Mouse (Mus musculus): ENCODE results near the gene Bub1b. TPM values are rescaled to one million over a fixed set of nuclear protein-coding genes. Genes with fewer than 3 reads are reported as not detected.
A peak's percentile ranks its signal among the peaks of the same experiment; 100 is the strongest.

Bub1b gene
- polyA plus RNA-seq, 1 experiment from 2014 or later: 150 TPM

DNA sequence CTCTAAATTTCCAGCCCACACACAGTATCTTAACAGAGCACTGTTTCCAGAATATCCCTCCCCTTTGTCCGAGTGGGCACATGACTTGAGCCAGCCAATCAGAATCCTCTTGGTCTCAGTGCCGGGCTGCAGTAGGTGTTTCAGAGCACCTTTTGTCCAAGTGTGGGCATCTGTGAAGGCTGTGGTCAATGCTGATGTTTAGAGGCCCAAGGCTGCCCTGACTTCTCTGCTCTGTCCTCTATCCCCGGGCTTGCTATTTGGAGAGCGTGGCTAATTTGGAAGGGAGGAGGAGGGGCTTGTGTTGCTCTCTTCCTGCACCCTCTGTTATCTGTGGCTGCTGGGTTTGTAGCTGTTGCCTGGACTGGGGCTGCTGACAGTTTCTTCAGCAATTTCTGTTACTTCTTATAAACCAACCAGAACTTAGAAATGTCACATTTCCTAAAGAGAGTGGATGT is 62.0 kb downstream of the Bub1b start:
- H3K36me3 ChIP-seq: no peaks in the 10 kb centered on the region
- peak overlapping the region; percentile 81 for H3K27ac ChIP-seq (replicated peaks)
- H3K4me1 ChIP-seq: peaks cover 39% of the 10 kb centered on the region
- WGBS: 4% methylated on average over 4 of the region's 4 CpGs
- no peaks in the 10 kb centered on the region for H3K9me3 ChIP-seq (replicated peaks)
- DNase-seq (ENCODE audit: low spot score): peak; percentile 65
- peaks cover 46% of the 10 kb centered on the region for H3K27me3 ChIP-seq (ENCODE audit: low read depth, poor library complexity, severe bottlenecking)
- H3K4me3 ChIP-seq: peak overlapping the region; percentile 44

DNA sequence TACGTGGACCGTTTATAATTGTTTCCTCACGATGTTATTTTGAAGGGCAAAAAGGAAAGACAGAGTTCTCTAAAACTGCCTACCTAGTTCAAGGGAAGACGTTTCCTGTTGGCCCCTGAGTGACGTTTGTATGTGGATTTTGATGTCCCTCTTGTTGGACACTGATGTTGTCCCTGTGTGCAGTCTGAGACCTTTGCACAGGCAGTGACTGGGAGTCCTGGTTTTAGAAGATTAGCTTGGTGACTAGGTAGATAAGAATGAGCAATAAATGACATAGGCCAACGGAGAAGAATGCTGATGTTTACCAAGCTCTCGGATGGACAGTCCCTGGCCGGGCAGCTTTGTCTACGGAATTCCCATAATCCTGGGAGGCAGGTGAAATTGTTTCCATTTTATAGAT is 63.9 kb downstream of the Bub1b start:
- Histone ChIP-seq H3K4me3 (no peak overlapping the region), H3K9me3 (replicated peaks) (no peaks in the 10 kb centered on the region), H3K4me1 (peaks cover 36% of the 10 kb centered on the region), H3K36me3 (no peaks in the 10 kb centered on the region), H3K27ac (replicated peaks) (no peak overlapping the region), H3K27me3 (ENCODE audit: low read depth, poor library complexity, severe bottlenecking) (peaks cover 61% of the 10 kb centered on the region)
- no peak for DNase-seq (ENCODE audit: low spot score)
- WGBS: 86% methylated on average over 9 of the region's 9 CpGs

DNA sequence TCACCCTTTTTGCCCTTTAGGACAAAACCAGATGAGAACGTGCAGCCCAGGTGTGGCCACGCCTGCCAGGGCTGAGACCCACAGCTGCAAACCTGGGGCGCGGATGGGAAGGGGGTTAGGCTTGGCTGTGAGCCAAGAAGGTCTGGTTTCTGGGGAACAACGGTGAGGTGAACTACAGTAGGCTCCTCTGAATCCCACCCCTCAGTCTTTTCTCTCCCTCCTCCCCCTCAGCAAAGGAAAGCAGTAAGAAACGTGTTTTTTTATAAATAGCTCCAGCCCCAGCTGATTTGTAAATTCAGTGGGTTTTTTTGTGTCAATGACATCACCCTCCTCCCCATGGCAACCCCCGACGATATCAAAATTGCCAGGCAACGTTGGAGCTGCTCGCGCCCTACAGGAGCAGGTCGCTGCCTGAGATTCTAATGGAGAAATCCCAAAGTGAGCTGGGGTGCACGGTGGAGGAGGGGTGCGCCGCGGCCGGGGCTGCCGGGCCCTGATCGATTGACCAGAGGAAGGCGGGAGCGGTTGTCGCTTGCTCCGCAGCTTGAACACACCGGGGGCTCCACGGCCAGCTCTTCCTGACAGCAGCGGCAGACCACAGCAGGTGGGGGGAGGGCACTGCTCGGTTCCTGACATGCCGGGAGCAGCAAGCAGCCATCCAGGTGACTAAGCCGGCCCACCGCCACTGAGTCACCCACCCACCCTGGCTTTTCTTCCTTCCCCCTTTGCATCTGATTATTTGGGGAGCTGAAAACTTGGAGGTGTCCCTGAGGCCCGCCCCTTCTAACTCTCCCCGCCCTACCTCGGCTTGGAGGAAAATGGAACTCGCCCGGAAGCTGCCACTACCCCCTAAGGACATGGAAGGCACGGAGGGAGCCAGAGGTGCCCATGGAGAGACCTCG is 65.1 kb downstream of the Bub1b start, which contains the start of gene Pak6:
Gene Pak6 (plus strand): TSS at position 402 of the 902 bp plus-strand sequence.
- Histone ChIP-seq H3K36me3 (no peaks in the 10 kb centered on the region), H3K4me3 (peak within 1 kb of the TSS; percentile 58), H3K4me1 (peaks cover 35% of the 10 kb centered on the region), H3K27ac (replicated peaks) (peak within 1 kb of the TSS; percentile 65), H3K9me3 (replicated peaks) (no peaks in the 10 kb centered on the region), H3K27me3 (ENCODE audit: low read depth, poor library complexity, severe bottlenecking) (peaks cover 62% of the 10 kb centered on the region)
- WGBS: 3% methylated on average over 37 of the region's 37 CpGs
- DNase-seq (ENCODE audit: low spot score): peak; percentile 44

DNA sequence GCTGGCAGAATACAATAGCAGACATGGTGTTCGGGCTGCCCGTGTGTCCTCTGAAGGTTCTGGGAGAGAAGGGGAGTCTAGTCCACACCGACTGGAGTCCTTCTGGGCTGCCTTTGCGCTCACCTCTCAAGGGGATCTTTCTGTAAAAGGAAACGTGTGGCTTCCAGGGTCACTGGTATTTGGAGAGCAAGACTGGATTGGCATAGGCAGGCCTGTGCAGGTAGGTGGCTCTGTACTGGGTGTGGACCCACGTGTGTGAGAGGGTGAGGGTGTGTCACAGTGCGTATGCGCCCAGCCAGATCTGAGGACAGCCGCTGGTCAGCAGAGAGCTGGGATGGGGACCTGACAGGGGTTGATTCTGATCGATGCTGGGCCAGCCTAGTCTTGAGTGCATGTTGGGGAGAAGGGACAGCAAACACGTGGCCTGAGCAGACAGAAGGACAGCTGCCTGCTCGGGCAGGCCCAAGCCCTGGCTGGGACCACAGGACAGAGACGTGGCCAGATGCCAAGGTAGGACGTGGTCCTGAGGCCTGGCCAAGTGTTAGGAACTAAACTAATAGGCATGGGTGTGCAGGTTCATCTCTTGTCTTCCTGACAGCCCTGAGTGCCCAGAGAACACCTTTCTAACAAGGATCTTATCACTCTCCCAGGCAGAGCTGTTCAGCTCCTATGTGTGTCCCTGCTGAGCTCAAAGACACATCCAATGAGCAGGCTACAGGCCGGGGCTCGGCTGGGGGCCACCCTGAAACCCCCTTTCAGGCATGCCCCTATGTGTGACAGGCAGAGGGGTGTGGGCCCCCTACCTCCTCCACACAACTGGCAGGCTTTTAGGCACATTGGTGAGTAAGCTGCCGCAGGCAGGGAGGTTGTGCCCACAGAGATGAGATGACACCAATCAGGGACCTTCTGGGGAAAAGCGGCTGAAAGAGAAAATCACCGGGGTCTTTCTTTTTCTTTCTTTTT is 66.1 kb downstream of the Bub1b start:
- WGBS: 47% methylated on average over 19 of the region's 19 CpGs
- Histone ChIP-seq H3K4me1 (peaks cover 32% of the 10 kb centered on the region), H3K27ac (replicated peaks) (peak overlapping the region; percentile 65), H3K9me3 (replicated peaks) (no peaks in the 10 kb centered on the region), H3K27me3 (ENCODE audit: low read depth, poor library complexity, severe bottlenecking) (peaks cover 58% of the 10 kb centered on the region), H3K36me3 (no peaks in the 10 kb centered on the region), H3K4me3 (peak overlapping the region; percentile 58)
- no peak for DNase-seq (ENCODE audit: low spot score)

DNA sequence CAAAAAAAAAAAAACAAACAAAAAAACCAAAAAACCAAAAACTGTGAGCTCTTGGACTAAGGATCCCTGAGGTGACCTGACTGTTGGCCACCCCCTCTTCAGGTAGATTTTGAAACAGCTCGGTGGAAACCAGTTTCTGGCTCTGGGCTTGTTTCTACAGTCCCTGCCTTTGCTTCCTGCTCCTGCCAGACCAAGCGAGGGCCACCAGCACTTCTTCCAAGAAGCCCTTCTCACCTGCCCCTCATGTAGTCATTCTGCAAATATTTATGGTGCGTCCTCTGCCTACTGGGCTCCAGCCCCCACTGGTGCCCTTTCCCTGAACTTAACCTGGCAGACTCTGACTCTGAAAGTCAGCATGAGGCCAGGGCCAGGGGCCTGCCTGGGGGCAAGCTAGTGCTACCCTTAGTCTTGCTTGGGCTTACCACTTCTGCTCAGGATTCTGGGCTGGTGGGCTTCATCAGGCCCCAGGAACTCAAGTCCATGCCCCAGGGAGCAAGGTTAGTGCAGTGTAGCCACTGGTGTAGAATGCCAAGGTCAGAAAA is 67.0 kb downstream of the Bub1b start:
- Histone ChIP-seq H3K9me3 (replicated peaks) (no peaks in the 10 kb centered on the region), H3K4me3 (no peak overlapping the region), H3K36me3 (no peaks in the 10 kb centered on the region), H3K27me3 (ENCODE audit: low read depth, poor library complexity, severe bottlenecking) (peaks cover 58% of the 10 kb centered on the region), H3K27ac (replicated peaks) (no peak overlapping the region), H3K4me1 (peaks cover 29% of the 10 kb centered on the region)
- no peak for DNase-seq (ENCODE audit: low spot score)
- 75% methylated on average over 3 of the region's 3 CpGs for WGBS

DNA sequence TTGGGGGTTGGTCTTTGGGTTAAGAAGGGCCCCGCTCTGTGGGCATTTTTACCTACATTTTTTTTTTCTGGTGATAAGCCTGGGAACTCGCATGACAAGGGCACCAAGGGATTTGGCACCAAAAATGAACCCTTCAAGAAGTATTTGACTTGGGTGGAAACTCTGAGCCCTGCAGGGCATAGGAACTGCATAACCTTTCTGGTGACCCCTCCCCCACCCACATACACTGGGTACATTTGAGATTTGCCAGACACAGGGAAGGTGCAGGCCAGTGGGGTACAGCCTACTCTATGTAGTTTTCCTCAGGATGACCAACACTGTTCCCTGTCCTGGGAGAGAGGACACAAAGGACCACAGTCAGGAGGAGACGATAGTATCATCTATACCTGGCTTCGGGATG is 67.6 kb downstream of the Bub1b start:
- no peaks in the 10 kb centered on the region for H3K9me3 ChIP-seq (replicated peaks)
- no peak overlapping the region for H3K27ac ChIP-seq (replicated peaks)
- no peak for DNase-seq (ENCODE audit: low spot score)
- H3K36me3 ChIP-seq: no peaks in the 10 kb centered on the region
- peaks cover 62% of the 10 kb centered on the region for H3K27me3 ChIP-seq (ENCODE audit: low read depth, poor library complexity, severe bottlenecking)
- no peak overlapping the region for H3K4me3 ChIP-seq
- H3K4me1 ChIP-seq: peaks cover 25% of the 10 kb centered on the region
- WGBS: 86% methylated on average over 4 of the region's 4 CpGs

DNA sequence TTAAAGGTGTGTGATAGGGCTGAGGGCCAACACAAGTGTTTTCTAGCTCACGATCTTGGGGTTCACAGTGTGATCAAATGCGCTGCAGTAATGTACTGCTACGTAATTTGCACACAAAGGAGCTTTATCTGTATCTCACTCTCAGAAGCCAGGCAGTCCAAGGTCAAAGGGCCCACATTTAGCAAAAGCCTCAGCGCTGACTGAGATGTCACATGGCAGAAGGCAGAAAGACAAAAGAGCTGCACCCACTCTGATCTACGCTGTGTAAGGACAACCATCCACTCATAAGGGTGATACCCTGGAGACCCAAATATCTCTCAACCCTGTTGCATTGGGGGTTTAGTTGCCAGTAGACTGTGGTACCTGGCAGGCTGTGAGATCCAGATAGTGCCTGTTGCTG is 69.2 kb downstream of the Bub1b start:
- DNase-seq (ENCODE audit: low spot score): no peak
- Histone ChIP-seq H3K27ac (replicated peaks) (no peak overlapping the region), H3K36me3 (no peaks in the 10 kb centered on the region), H3K4me1 (peaks cover 25% of the 10 kb centered on the region), H3K4me3 (no peak overlapping the region), H3K27me3 (ENCODE audit: low read depth, poor library complexity, severe bottlenecking) (peaks cover 65% of the 10 kb centered on the region), H3K9me3 (replicated peaks) (no peaks in the 10 kb centered on the region)
- WGBS: 86% methylated on average over 5 of the region's 5 CpGs

DNA sequence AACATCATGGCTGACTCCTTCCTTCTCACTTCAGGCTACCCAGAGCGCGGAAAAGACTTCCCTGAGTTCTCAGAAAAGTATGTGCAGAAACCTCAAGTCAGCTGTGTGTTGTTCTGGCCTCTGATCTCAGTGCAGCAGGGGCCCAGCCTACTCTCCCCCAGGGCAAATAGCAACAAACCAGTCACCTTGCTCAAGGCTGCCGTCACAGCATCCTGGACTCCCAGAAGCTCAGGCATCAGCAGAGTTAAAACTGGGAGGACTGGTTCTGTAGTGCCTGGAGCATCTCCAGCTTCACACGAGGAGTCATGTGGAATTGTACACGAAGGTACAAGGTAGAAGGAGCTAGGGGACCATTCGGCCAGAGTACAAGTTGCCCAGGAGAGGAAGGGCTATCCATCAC is 71.2 kb downstream of the Bub1b start:
- no peak for DNase-seq (ENCODE audit: low spot score)
- H3K27me3 ChIP-seq (ENCODE audit: low read depth, poor library complexity, severe bottlenecking): peaks cover 65% of the 10 kb centered on the region
- no peak overlapping the region for H3K27ac ChIP-seq (replicated peaks)
- H3K4me3 ChIP-seq: no peak overlapping the region
- WGBS: 74% methylated on average over 6 of the region's 6 CpGs
- H3K9me3 ChIP-seq (replicated peaks): no peaks in the 10 kb centered on the region
- H3K36me3 ChIP-seq: no peaks in the 10 kb centered on the region
- H3K4me1 ChIP-seq: peaks cover 17% of the 10 kb centered on the region

DNA sequence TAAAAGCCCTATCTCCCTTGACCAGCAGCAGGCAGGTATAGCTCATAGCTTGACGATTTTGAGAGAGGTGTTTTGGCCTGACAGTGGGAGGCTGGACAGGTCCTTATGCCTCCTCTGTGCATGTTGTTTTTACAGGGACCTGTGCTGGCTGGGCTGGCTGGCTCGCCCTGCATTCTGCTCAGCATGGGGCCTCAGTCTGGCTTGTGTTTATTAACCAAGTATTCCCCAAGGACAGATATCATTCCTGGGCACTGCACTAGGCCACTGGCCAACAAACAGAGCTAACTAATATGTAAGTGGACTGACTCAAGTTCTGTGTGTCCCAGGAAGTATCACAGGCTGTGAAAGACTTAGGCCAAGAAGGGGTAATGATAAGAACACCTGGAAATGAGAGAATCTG is 71.8 kb downstream of the Bub1b start:
- DNase-seq (ENCODE audit: low spot score): no peak
- Histone ChIP-seq H3K4me1 (peaks cover 19% of the 10 kb centered on the region), H3K27ac (replicated peaks) (no peak overlapping the region), H3K36me3 (no peaks in the 10 kb centered on the region), H3K9me3 (replicated peaks) (no peaks in the 10 kb centered on the region), H3K4me3 (no peak overlapping the region), H3K27me3 (ENCODE audit: low read depth, poor library complexity, severe bottlenecking) (peaks cover 65% of the 10 kb centered on the region)
- 54% methylated on average over 2 of the region's 2 CpGs for WGBS

DNA sequence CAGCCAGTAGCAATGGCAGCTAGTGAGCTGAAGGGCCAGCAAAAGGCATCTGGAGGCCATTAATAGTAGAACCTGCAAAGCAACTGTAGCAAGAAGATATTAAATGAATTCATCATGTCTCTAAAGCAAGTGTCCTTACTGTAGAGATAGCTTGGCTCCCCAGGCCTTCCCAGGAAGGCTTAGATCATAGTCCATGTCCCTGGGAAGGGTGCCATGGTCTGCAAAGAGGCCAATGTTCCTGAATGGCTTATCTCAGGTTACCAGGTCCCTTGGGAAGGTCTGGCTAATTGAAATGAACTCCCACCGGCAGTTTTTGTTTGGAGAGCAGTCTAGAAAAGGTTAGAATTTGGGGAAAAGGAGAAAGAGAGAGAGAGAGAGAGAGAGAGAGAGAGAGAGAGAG is 73.7 kb downstream of the Bub1b start:
- WGBS: 77% methylated on average over 1 of the region's 1 CpGs
- Histone ChIP-seq H3K36me3 (no peaks in the 10 kb centered on the region), H3K27me3 (ENCODE audit: low read depth, poor library complexity, severe bottlenecking) (peaks cover 65% of the 10 kb centered on the region), H3K9me3 (replicated peaks) (no peaks in the 10 kb centered on the region), H3K4me1 (peaks cover 16% of the 10 kb centered on the region), H3K4me3 (no peak overlapping the region), H3K27ac (replicated peaks) (no peak overlapping the region)
- no peak for DNase-seq (ENCODE audit: low spot score)

DNA sequence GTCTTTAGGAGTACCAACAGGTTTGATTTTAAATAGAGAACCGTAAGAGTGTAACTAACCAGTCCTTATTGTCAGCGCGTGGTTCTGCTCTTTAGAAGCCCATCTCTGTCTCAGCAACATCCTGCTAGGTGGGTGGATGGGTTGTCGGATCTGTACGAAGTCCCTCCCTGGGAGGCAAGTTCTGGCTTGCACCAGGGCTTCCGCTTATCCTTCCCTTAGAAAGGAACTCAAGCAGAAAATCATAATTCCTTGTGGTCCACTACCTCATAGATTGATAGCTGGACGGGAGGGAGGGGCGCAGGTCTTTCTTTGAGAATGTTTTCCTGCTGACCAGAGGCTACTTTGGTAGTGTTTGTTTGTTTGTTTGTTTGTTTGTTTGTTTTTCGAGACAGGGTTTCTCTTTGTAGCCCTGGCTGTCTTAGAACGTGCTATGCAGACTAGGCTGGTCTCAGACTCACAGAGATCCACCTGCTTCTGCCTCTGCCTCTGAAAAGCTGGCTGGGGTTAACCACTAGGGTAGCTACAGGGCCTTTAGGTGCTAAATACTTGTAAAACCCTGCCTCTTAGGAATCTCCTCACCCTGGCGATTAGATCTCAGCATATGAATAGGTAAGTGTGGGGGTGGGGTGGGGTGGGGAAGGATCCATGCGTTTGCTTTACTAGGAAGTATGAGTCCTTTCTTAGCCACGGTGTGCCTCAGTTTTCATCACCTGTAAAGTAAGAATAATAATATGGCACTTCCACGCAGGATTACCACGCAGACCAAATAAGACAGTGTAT is 75.9 kb downstream of the Bub1b start:
- no peaks in the 10 kb centered on the region for H3K36me3 ChIP-seq
- WGBS: 31% methylated on average over 15 of the region's 15 CpGs
- peaks cover 30% of the 10 kb centered on the region for H3K4me1 ChIP-seq
- no peak overlapping the region for H3K27ac ChIP-seq (replicated peaks)
- H3K9me3 ChIP-seq (replicated peaks): no peaks in the 10 kb centered on the region
- peaks cover 84% of the 10 kb centered on the region for H3K27me3 ChIP-seq (ENCODE audit: low read depth, poor library complexity, severe bottlenecking)
- no peak overlapping the region for H3K4me3 ChIP-seq
- DNase-seq (ENCODE audit: low spot score): no peak

DNA sequence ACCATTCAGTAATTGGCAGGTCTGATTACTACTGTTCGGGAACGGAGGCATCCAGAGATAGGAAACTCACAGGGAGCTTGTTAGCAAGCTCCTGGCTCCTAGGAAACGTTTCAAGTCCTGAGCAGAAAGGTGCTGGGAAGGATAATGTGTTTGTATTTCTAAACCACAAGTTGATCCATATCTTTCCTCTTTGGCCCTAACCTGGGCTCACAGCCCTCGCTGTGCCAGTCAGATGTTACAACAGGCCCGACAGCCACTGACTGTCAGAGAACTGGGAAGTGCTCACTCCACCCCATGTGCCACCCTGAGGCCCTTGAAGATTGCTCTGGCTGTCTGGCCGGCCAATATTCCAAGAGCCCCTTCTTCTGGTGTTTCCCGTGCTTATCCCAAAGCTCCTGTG is 76.5 kb downstream of the Bub1b start:
- Histone ChIP-seq H3K36me3 (no peaks in the 10 kb centered on the region), H3K27ac (replicated peaks) (no peak overlapping the region), H3K4me1 (peaks cover 27% of the 10 kb centered on the region), H3K4me3 (no peak overlapping the region), H3K27me3 (ENCODE audit: low read depth, poor library complexity, severe bottlenecking) (peaks cover 91% of the 10 kb centered on the region), H3K9me3 (replicated peaks) (no peaks in the 10 kb centered on the region)
- 30% methylated on average over 7 of the region's 7 CpGs for WGBS
- DNase-seq (ENCODE audit: low spot score): no peak
